Mouse (Mus musculus): ENCODE results near the gene Anapc15-ps.

The Anapc15-ps gene

GRCm38 (mm10) chr10:95673351-95673750 lies at the start of gene Anapc15-ps:
Gene Anapc15-ps, minus strand, starts transcription at chr10:95673451.
- DNase-seq (ENCODE audit: low spot score in 2 of 2), result no peak

GRCm38 (mm10) chr10:95722203-95722611 lies 49.0 kb upstream of the Anapc15-ps start:
- no peak for DNase-seq (ENCODE audit: low spot score in 2 of 2)

GRCm38 (mm10) chr10:95720181-95720798 lies 47.0 kb upstream of the Anapc15-ps start:
- no peak for DNase-seq (ENCODE audit: low spot score in 2 of 2)

GRCm38 (mm10) chr10:95719472-95719871 lies 46.2 kb upstream of the Anapc15-ps start:
- no peak for DNase-seq (ENCODE audit: low spot score in 2 of 2)

- DNase-seq (ENCODE audit: low spot score in 2 of 2), result no peak
Observed at GRCm38 (mm10) chr10:95718760-95719159, 45.5 kb upstream of the Anapc15-ps start.

- no peak for DNase-seq (ENCODE audit: low spot score in 2 of 2)
Observed at GRCm38 (mm10) chr10:95717106-95717680, 43.9 kb upstream of the Anapc15-ps start.

GRCm38 (mm10) chr10:95715687-95716086 lies 42.4 kb upstream of the Anapc15-ps start:
- DNase-seq (ENCODE audit: low spot score in 2 of 2), result no peak

GRCm38 (mm10) chr10:95712221-95712620 lies 39.0 kb upstream of the Anapc15-ps start:
- DNase-seq (ENCODE audit: low spot score in 2 of 2), result no peak

- DNase-seq (ENCODE audit: low spot score in 2 of 2), result no peak
Observed at GRCm38 (mm10) chr10:95709903-95710660, 36.8 kb upstream of the Anapc15-ps start.

GRCm38 (mm10) chr10:95709143-95709880 lies 36.1 kb upstream of the Anapc15-ps start:
- no peak for DNase-seq (ENCODE audit: low spot score in 2 of 2)

- DNase-seq (ENCODE audit: low spot score in 2 of 2), result no peak
Observed at GRCm38 (mm10) chr10:95708001-95708400, 34.8 kb upstream of the Anapc15-ps start.

GRCm38 (mm10) chr10:95706867-95707266 lies 33.6 kb upstream of the Anapc15-ps start:
- no peak for DNase-seq (ENCODE audit: low spot score in 2 of 2)

- no peak for DNase-seq (ENCODE audit: low spot score in 2 of 2)
Observed at GRCm38 (mm10) chr10:95705747-95706146, 32.5 kb upstream of the Anapc15-ps start.

- no peak for DNase-seq (ENCODE audit: low spot score in 2 of 2)
Observed at GRCm38 (mm10) chr10:95704847-95705246, 31.6 kb upstream of the Anapc15-ps start.

- no peak for DNase-seq (ENCODE audit: low spot score in 2 of 2)
Observed at GRCm38 (mm10) chr10:95703730-95704129, 30.5 kb upstream of the Anapc15-ps start.

- no peak for DNase-seq (ENCODE audit: low spot score in 2 of 2)
Observed at GRCm38 (mm10) chr10:95700422-95700821, 27.2 kb upstream of the Anapc15-ps start.

- no peak for DNase-seq (ENCODE audit: low spot score in 2 of 2)
Observed at GRCm38 (mm10) chr10:95698920-95699714, 25.9 kb upstream of the Anapc15-ps start.

- no peak for DNase-seq (ENCODE audit: low spot score in 2 of 2)
Observed at GRCm38 (mm10) chr10:95696253-95696641, 23.0 kb upstream of the Anapc15-ps start.

GRCm38 (mm10) chr10:95695603-95696252 lies 22.5 kb upstream of the Anapc15-ps start:
- DNase-seq (ENCODE audit: low spot score in 2 of 2), result no peak

- no peak for DNase-seq (ENCODE audit: low spot score in 2 of 2)
Observed at GRCm38 (mm10) chr10:95694559-95695251, 21.5 kb upstream of the Anapc15-ps start.

All from urinary bladder, adult 18-20 months (tissue).